Mouse (Mus musculus) liver, postnatal 0 days (tissue): ENCODE results near the gene Atxn1. TPM values are rescaled to one million over a fixed set of nuclear protein-coding genes. Genes with fewer than 3 reads are reported as not detected.

ENCODE experiments used
- ATAC-seq: fragments of 200-750 bp; cut with Nextera tagmentation; 2 replicates; pipeline ENCODE4 v1.8.0; 2017; ENCODE audit warnings: mild to moderate bottlenecking, moderate library complexity
- DNase-seq: peaks from one replicate; pipeline ENCODE4 v3.0.0-alpha.2; 2016
- H3K27ac ChIP-seq: fragments of 300-500 bp; sonication (generic); 2 replicates; pipeline ENCODE4 v1.5.1; 2014; ENCODE audit warnings: antibody characterized with exemption, moderate library complexity, mild to moderate bottlenecking, low read depth
- H3K27me3 ChIP-seq: fragments of 300-500 bp; sonication (generic); 2 replicates; pipeline ENCODE4 v1.6.1; 2014; ENCODE audit warnings: low read length, control low read depth, mixed read lengths; ENCODE audit not compliant: insufficient read depth
- H3K36me3 ChIP-seq: fragments of 300-500 bp; sonication (generic); replicated peaks from 2 replicates; pipeline ENCODE4 v1.6.1; 2014; ENCODE audit warnings: mild to moderate bottlenecking, control low read depth, low read length, moderate library complexity, mixed read lengths; ENCODE audit not compliant: insufficient read depth
- H3K4me1 ChIP-seq: fragments of 300-500 bp; sonication (generic); 2 replicates; pipeline ENCODE4 v1.6.1; 2014; ENCODE audit warnings: antibody characterized with exemption, mild to moderate bottlenecking, control low read depth; ENCODE audit not compliant: insufficient read depth
- H3K4me2 ChIP-seq: fragments of 300-500 bp; sonication (generic); 2 replicates; pipeline ENCODE4 v1.6.1; 2014; ENCODE audit warnings: low read depth, mild to moderate bottlenecking, low read length, moderate library complexity, mixed read lengths
- H3K4me3 ChIP-seq: fragments of 300-500 bp; sonication (generic); 2 replicates; pipeline ENCODE4 v1.5.1; 2014; ENCODE audit warnings: low read depth, low read length
- H3K9ac ChIP-seq: fragments of 300-500 bp; sonication (generic); replicated peaks from 2 replicates; pipeline ENCODE4 v1.6.1; 2014; ENCODE audit warnings: mild to moderate bottlenecking, moderate library complexity
- H3K9me3 ChIP-seq: fragments of 300-500 bp; sonication (generic); 2 replicates; pipeline ENCODE4 v1.6.1; 2016; ENCODE audit warnings: mild to moderate bottlenecking, control low read depth, low read length, mixed read lengths
- CTCF ChIP-seq: sonication (generic); IDR thresholded peaks from 2 replicates; pipeline ENCODE4 v1.5.1; 2016; ENCODE audit warnings: antibody characterized with exemption, low read depth
- EP300 ChIP-seq: IDR thresholded peaks from 2 replicates; pipeline ENCODE4 v1.6.1; 2016; ENCODE audit warnings: antibody characterized with exemption, low read depth, mild to moderate bottlenecking
- WGBS: fragments of 180-500 bp; shearing (Covaris S2); extraction: QIAGEN DNeasy Blood & Tissue Kit; methylation state at CpG from one replicate; pipeline ENCODE4 v1.1.7; 2014; ENCODE audit not compliant: insufficient replicate concordance; 5-methylcytosine and 5-hydroxymethylcytosine counted together
- polyA plus RNA-seq: library from polyadenylated mRNA; unstranded; fragments of >200 nt; fragmentation: Nextera tagmentation; extraction: Ambion mirVana; gene quantifications from 2 replicates; pipeline ENCODE4 v1.2.1, GENCODE M21; 2015

The Atxn1 gene
- polyA plus RNA-seq, 1 experiment from 2014 or later: 4.4 TPM

DNA sequence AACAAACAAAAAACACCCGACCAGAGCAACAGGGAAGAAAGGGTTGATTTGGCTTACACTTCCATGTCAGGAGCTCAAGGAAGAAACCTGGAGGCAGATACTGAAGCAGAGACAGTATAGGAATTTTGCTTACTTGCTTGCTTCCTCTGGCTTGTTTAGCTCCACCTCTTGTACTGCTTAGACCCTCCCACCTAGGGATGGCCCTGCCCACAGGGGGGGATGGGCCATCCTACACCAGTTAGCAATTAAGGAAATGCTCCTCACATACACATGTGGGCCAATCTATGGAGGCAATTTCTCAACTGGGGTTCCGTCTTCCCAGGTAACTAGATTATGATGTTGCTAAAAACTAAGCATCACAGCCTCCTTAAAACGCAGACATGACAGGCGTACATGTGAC is 39.5 kb downstream of the Atxn1 start:
- TF ChIP-seq CTCF: no peak
- TF ChIP-seq EP300: no peak
- Histone ChIP-seq H3K4me1 (peaks cover 10% of the 10 kb centered on the region), H3K27me3 (no peaks in the 10 kb centered on the region), H3K36me3 (no peaks in the 10 kb centered on the region), H3K9ac (no peak overlapping the region), H3K4me2 (peak overlapping the region; percentile 48), H3K9me3 (no peaks in the 10 kb centered on the region), H3K4me3 (peak overlapping the region; percentile 17; the same call in 1 of the 2 replicates), H3K27ac (peak overlapping the region; percentile 45; the same call in 1 of the 2 replicates)
- WGBS: 70% methylated on average over 4 of the region's 4 CpGs
- ATAC-seq (peak; percentile 67), DNase-seq (peak; percentile 36)

DNA sequence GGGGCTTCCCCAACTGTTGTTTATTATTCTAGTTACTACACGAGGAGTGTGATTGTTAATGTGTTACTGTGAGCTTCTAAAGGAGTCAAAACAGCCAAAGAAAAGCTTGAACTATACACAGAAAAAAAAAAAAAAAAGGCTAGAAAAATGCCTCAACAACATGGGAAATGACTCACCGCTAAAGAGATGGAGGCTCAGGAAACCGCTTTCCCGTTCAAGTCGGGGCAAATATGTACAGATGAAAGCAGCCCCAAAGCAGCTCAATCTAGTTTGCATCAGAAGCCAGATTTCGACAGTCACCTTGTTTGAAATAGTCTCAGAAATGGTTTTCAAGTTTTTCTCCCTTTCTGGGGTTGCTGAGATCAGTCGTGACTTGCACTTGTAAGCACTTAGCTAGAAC is 40.3 kb downstream of the Atxn1 start:
- Histone ChIP-seq H3K4me2 (peak overlapping the region; percentile 48), H3K27me3 (no peaks in the 10 kb centered on the region), H3K27ac (peak overlapping the region; percentile 45; the same call in 1 of the 2 replicates), H3K36me3 (no peaks in the 10 kb centered on the region), H3K4me1 (peaks cover 10% of the 10 kb centered on the region), H3K9me3 (no peaks in the 10 kb centered on the region), H3K9ac (no peak overlapping the region), H3K4me3 (0 out of 2 replicates have a peak overlapping the region, but pooled peaks have one; percentile 17)
- ATAC-seq (no peak), DNase-seq (no peak)
- 26% methylated on average over 7 of the region's 7 CpGs for WGBS
- TF ChIP-seq EP300: no peak
- TF ChIP-seq CTCF: no peak

DNA sequence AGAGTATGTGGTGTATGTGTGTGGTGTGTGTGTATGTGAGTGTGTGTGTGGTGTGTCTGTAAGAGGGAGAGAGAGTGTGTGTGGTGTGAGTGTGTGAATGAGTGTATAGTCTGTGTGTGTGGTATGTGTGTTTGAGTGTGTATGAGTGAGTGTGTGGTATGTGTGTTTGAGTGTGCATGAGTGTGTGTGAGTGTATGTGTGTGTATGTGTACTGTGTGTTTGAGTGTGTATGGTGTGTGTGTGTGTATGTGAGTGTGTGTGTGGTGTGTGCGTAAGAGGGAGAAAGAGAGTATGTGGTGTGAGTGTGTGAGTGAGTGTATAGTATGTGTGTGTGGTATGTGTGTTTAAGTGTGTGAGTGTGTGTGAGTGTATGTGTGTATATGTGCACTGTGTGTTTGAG is 41.7 kb downstream of the Atxn1 start:
- Histone ChIP-seq H3K4me3 (no peak overlapping the region), H3K4me2 (no peak overlapping the region), H3K9me3 (no peaks in the 10 kb centered on the region), H3K36me3 (no peaks in the 10 kb centered on the region), H3K9ac (no peak overlapping the region), H3K27ac (no peak overlapping the region), H3K27me3 (no peaks in the 10 kb centered on the region), H3K4me1 (peaks cover 10% of the 10 kb centered on the region)
- TF ChIP-seq CTCF (no peak), EP300 (no peak)
- ATAC-seq: no peak
- WGBS: 88% methylated on average over 1 of the region's 1 CpGs
- DNase-seq: no peak

DNA sequence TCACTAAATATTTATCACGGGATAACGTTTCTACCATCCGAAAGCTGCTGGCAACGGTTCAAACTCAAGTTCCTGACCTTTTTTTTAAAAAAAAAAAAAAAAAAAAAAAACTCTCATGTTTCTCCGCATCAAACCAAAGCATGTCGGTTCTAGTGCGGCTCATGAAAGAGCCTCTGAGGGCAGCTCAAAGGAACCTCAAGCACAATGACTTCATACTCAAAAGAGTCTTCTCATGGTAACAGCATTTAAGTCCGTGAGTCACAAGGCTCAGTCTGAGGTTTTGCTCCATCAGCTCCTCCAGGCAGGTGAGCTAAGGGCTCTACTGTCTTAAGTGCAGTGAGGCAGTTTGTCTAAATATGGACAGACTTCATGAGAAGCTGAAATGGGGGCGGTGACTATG is 42.3 kb downstream of the Atxn1 start:
- Histone ChIP-seq H3K36me3 (no peaks in the 10 kb centered on the region), H3K4me3 (no peak overlapping the region), H3K4me1 (peaks cover 10% of the 10 kb centered on the region), H3K27ac (no peak overlapping the region), H3K9ac (no peak overlapping the region), H3K27me3 (no peaks in the 10 kb centered on the region), H3K9me3 (no peaks in the 10 kb centered on the region), H3K4me2 (no peak overlapping the region)
- no peak for ATAC-seq
- WGBS: 55% methylated on average over 9 of the region's 9 CpGs
- no peak for DNase-seq
- TF ChIP-seq CTCF (no peak), EP300 (no peak)

DNA sequence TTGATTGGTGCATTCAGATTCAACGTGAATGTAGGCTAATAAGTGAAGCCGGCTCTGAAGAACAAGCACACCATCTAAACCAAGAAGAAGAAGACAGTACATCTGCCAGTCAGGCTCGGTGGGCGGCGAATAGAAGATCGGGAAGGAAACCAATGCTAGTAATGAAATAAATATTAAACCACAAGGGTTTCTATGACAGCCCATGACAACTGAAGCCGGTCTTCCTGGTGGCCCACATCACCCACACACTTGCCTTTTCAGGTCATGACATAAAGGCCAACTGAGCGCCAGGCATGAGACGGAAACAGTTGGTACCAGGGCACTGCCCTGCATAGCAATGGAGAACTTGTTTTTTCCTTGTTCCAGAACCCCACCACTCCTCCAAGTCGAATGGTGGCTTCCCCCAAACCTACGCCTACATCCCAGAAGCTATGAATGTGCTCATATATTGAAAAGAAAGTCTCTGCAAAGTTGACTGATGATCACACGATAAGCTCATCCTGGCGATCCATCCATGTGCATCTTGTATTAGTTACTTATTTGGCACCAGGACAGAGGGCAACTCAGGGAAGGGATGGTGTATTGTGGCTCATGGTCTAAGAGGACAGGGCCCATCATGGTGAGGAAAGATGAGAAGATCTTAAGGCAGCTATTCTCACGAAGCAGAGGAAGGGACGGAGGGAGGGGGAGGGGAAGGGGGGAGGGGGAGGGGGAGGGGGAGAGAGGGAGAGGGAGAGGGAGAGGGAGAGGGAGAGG is 45.7 kb downstream of the Atxn1 start:
- Histone ChIP-seq H3K9me3 (no peaks in the 10 kb centered on the region), H3K9ac (no peak overlapping the region), H3K36me3 (no peaks in the 10 kb centered on the region), H3K4me2 (no peak overlapping the region), H3K27ac (no peak overlapping the region), H3K4me3 (no peak overlapping the region), H3K4me1 (peaks cover 18% of the 10 kb centered on the region), H3K27me3 (no peaks in the 10 kb centered on the region)
- no peak for DNase-seq
- no peak for TF ChIP-seq EP300
- TF ChIP-seq CTCF: no peak
- WGBS: 86% methylated on average over 13 of the region's 15 CpGs
- no peak for ATAC-seq

DNA sequence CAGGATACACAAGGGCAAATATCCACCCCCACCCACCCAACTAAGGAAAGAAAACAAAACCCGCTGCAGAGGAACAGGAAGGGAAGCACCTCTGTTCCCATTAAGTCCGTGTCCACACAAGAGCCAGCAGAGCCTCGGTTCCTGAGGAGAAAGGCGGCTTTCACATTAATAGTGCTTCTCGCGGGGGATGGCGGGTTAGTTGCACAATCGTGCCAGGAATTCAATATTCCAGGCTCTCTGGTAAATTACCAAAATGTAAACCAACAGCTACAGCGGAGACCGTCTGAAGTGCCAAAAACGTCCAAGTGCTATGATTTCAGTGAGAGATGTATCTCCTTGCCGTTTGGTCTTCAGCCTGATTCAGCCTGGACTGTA is 46.8 kb downstream of the Atxn1 start:
- no peak overlapping the region for H3K4me3 ChIP-seq
- 61% methylated on average over 12 of the region's 12 CpGs for WGBS
- peak overlapping the region; percentile 40 for H3K27ac ChIP-seq
- H3K4me2 ChIP-seq: no peak overlapping the region
- H3K36me3 ChIP-seq: no peaks in the 10 kb centered on the region
- peaks cover 18% of the 10 kb centered on the region for H3K4me1 ChIP-seq
- H3K27me3 ChIP-seq: no peaks in the 10 kb centered on the region
- H3K9me3 ChIP-seq: no peaks in the 10 kb centered on the region
- peak; percentile 50 for ATAC-seq
- peak; percentile 27 for DNase-seq
- H3K9ac ChIP-seq: no peak overlapping the region
- TF ChIP-seq CTCF (no peak), EP300 (no peak)
